In the genomic region with DNA sequence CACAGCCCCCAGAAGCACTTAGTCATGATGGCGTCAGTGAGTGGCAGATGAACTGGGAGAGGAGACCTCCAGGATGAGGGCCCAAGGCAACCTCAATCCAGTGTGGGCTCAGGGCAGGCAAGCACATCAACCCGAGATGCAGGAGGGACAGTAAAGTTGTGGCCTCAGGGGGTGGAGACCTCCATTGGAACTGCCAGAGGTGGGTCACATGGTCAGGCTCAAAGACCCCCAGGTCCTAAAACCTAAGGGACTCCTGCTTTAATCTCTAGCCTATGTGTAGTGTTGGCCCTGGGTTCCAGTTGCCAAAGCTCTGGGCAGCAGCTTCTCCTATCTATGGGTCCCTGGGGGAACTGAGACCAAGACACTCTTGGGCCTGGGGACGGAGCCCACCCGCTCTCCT, we compare ENCODE assay signal across 8 mouse cellular contexts. TPM values are rescaled to one million over a fixed set of nuclear protein-coding genes. Genes with fewer than 3 reads are reported as not detected.
DNase-seq lines count a peak whose midpoint lies in the region; ATAC-seq and TF ChIP-seq lines count a peak whose summit lies in the region.

No protein-coding gene starts in this region.

- 0 out of 2 replicates have a peak, but pooled peaks cover 2% of the 10 kb centered on the region for H3K27me3 ChIP-seq in forebrain, embryonic 10.5 days (ENCODE audit: poor library complexity, severe bottlenecking)
- no peaks in the 10 kb centered on the region for H3K27me3 ChIP-seq in forebrain, embryonic 12.5 days
- no peaks in the 10 kb centered on the region for H3K27me3 ChIP-seq in kidney, embryonic 16.5 days (ENCODE audit: insufficient read depth, low read length)
- H3K27me3 ChIP-seq in embryonic facial prominence, embryonic 12.5 days: no peaks in the 10 kb centered on the region
- H3K27me3 ChIP-seq in liver, embryonic 13.5 days: no peaks in the 10 kb centered on the region
- H3K27me3 ChIP-seq in thymus, adult 2 months (ENCODE audit: control insufficient read depth, insufficient read depth, low read length): no peaks in the 10 kb centered on the region

- H3K36me3 ChIP-seq in forebrain, embryonic 10.5 days (replicated peaks): no peaks in the 10 kb centered on the region
- H3K36me3 ChIP-seq in forebrain, embryonic 12.5 days (replicated peaks): no peaks in the 10 kb centered on the region
- H3K36me3 ChIP-seq in kidney, embryonic 16.5 days (ENCODE audit: insufficient read depth, low read length): no peaks in the 10 kb centered on the region
- no peaks in the 10 kb centered on the region for H3K36me3 ChIP-seq in embryonic facial prominence, embryonic 12.5 days
- H3K36me3 ChIP-seq in liver, embryonic 13.5 days: no peaks in the 10 kb centered on the region
- H3K36me3 ChIP-seq in thymus, adult 2 months (ENCODE audit: control insufficient read depth, insufficient read depth, low read length): no peaks in the 10 kb centered on the region

- no peak for TF ChIP-seq CTCF in thymus, adult 2 months (IDR thresholded peaks at IDR 0.05; ENCODE audit: borderline replicate concordance, control insufficient read depth, extremely low read depth, insufficient read depth, low read length, poor library complexity)

- H3K27ac ChIP-seq in forebrain, embryonic 10.5 days: 0 out of 2 replicates have a peak overlapping the region, but pooled peaks have one; percentile 57
- H3K27ac ChIP-seq in forebrain, embryonic 12.5 days: no peak overlapping the region
- peak overlapping the region; percentile 80 for H3K27ac ChIP-seq in kidney, embryonic 16.5 days (ENCODE audit: low read length)
- peak overlapping the region; percentile 69 for H3K27ac ChIP-seq in embryonic facial prominence, embryonic 12.5 days
- H3K27ac ChIP-seq in liver, embryonic 13.5 days: 0 out of 2 replicates have a peak overlapping the region, but pooled peaks have one; percentile 65
- H3K27ac ChIP-seq in thymus, adult 2 months (ENCODE audit: control insufficient read depth, insufficient read depth, low read length): no peak overlapping the region

- peaks cover 25% of the 10 kb centered on the region for H3K4me1 ChIP-seq in forebrain, embryonic 10.5 days
- peaks cover 13% of the 10 kb centered on the region for H3K4me1 ChIP-seq in forebrain, embryonic 12.5 days
- H3K4me1 ChIP-seq in kidney, embryonic 16.5 days (ENCODE audit: insufficient read depth, low read length): peaks cover 26% of the 10 kb centered on the region
- peaks cover 19% of the 10 kb centered on the region; the same call in 1 of the 2 replicates for H3K4me1 ChIP-seq in embryonic facial prominence, embryonic 12.5 days
- H3K4me1 ChIP-seq in liver, embryonic 13.5 days (replicated peaks): peaks cover 25% of the 10 kb centered on the region
- peaks cover 38% of the 10 kb centered on the region for H3K4me1 ChIP-seq in thymus, adult 2 months (replicated peaks; ENCODE audit: control insufficient read depth, insufficient read depth, low read length)

- H3K9me3 ChIP-seq in forebrain, embryonic 10.5 days: no peaks in the 10 kb centered on the region
- H3K9me3 ChIP-seq in forebrain, embryonic 12.5 days: no peaks in the 10 kb centered on the region
- no peaks in the 10 kb centered on the region for H3K9me3 ChIP-seq in kidney, embryonic 16.5 days (ENCODE audit: low read length)
- no peaks in the 10 kb centered on the region for H3K9me3 ChIP-seq in embryonic facial prominence, embryonic 12.5 days
- no peaks in the 10 kb centered on the region for H3K9me3 ChIP-seq in liver, embryonic 13.5 days (replicated peaks)

- WGBS in forebrain, embryonic 10.5 days: 83% methylated on average over 4 of the region's 4 CpGs
- 85% methylated on average over 4 of the region's 4 CpGs for WGBS in forebrain, embryonic 12.5 days
- 86% methylated on average over 4 of the region's 4 CpGs for WGBS in kidney, embryonic 16.5 days
- 74% methylated on average over 4 of the region's 4 CpGs for WGBS in embryonic facial prominence, embryonic 12.5 days
- WGBS in liver, embryonic 13.5 days (ENCODE audit: insufficient replicate concordance): 62% methylated on average over 4 of the region's 4 CpGs
- WGBS in thymus, adult 2 months: 84% methylated on average over 4 of the region's 4 CpGs

- no peak overlapping the region for H3K4me3 ChIP-seq in forebrain, embryonic 10.5 days
- H3K4me3 ChIP-seq in forebrain, embryonic 12.5 days (replicated peaks): no peak overlapping the region
- H3K4me3 ChIP-seq in kidney, embryonic 16.5 days (ENCODE audit: low read length): no peak overlapping the region
- H3K4me3 ChIP-seq in embryonic facial prominence, embryonic 12.5 days: no peak overlapping the region
- H3K4me3 ChIP-seq in liver, embryonic 13.5 days (replicated peaks): no peak overlapping the region
- H3K4me3 ChIP-seq in thymus, adult 2 months (ENCODE audit: control insufficient read depth, insufficient read depth, low read length): no peak overlapping the region

- no peak for DNase-seq in forebrain, embryonic 10.5 days (ENCODE audit: extremely low spot score, low spot score)
- no peak for DNase-seq in kidney, postnatal 36 days
- no peak for DNase-seq in liver, embryonic 13.5 days
- no peak for DNase-seq in right cerebral cortex, postnatal 25 days
- DNase-seq in thymus, adult 2 months: no peak

- no peak for TF ChIP-seq POLR2A in thymus, adult 2 months (IDR thresholded peaks at IDR 0.05; ENCODE audit: control insufficient read depth, extremely low read depth, insufficient read depth, low read length, poor library complexity)

- no peak for ATAC-seq in forebrain, embryonic 12.5 days (ENCODE audit: low FRiP score)
- no peak for ATAC-seq in kidney, embryonic 16.5 days (ENCODE audit: low FRiP score, low TSS enrichment)
- no peak for ATAC-seq in embryonic facial prominence, embryonic 12.5 days (ENCODE audit: insufficient number of reproducible peaks, insufficient read depth, low FRiP score, low TSS enrichment)
- ATAC-seq in liver, embryonic 13.5 days (ENCODE audit: low read depth): peak; percentile 5; the same call in 1 of the 2 replicates

- no peak overlapping the region for H3K4me2 ChIP-seq in forebrain, embryonic 12.5 days
- no peak overlapping the region for H3K4me2 ChIP-seq in kidney, embryonic 16.5 days (replicated peaks; ENCODE audit: low read depth, low read length)
- no peak overlapping the region for H3K4me2 ChIP-seq in embryonic facial prominence, embryonic 12.5 days (replicated peaks)
- no peak overlapping the region for H3K4me2 ChIP-seq in liver, embryonic 13.5 days

- no peak overlapping the region for H3K9ac ChIP-seq in forebrain, embryonic 12.5 days
- no peak overlapping the region for H3K9ac ChIP-seq in kidney, embryonic 16.5 days (replicated peaks; ENCODE audit: low read length)
- H3K9ac ChIP-seq in embryonic facial prominence, embryonic 12.5 days: no peak overlapping the region
- H3K9ac ChIP-seq in liver, embryonic 13.5 days: no peak overlapping the region

RNA-seq across cellular contexts. Expression of gene Aldh3b1, which starts 0.8 kb away (rescaled TPM):
- 0.36 and 0.58 TPM in 2 replicates for polyA plus RNA-seq in forebrain, embryonic 10.5 days (2016; fragmentation: Nextera tagmentation; extraction: Ambion mirVana)
- polyA plus RNA-seq in forebrain, embryonic 12.5 days (2016; fragmentation: Nextera tagmentation; extraction: Ambion mirVana): 0.64 and 0.69 TPM in 2 replicates
- polyA plus RNA-seq in kidney, embryonic 16.5 days (2015; fragmentation: Nextera tagmentation; extraction: Ambion mirVana): 3.9 and 5.1 TPM in 2 replicates
- 0.91 and 1.1 TPM in 2 replicates for polyA plus RNA-seq in embryonic facial prominence, embryonic 12.5 days (2016; fragmentation: Nextera tagmentation; extraction: Ambion mirVana)
- 3.3 and 3.7 TPM in 2 replicates for polyA plus RNA-seq in liver, embryonic 13.5 days (2015; fragmentation: Nextera tagmentation; extraction: Ambion mirVana)
- polyA plus RNA-seq in thymus, adult 2 months (2012; rRNA removed): 10.2 and 11.7 TPM in 2 replicates

RNA-seq across cellular contexts. Expression of gene Unc93b1, which starts 6.2 kb away (rescaled TPM):
- 4.6 and 4.9 TPM in 2 replicates for polyA plus RNA-seq in forebrain, embryonic 10.5 days (2016; fragmentation: Nextera tagmentation; extraction: Ambion mirVana)
- 4.8 TPM in 2 replicates for polyA plus RNA-seq in forebrain, embryonic 12.5 days (2016; fragmentation: Nextera tagmentation; extraction: Ambion mirVana)
- 19.4 and 23.1 TPM in 2 replicates for polyA plus RNA-seq in kidney, embryonic 16.5 days (2015; fragmentation: Nextera tagmentation; extraction: Ambion mirVana)
- 12.5 and 12.7 TPM in 2 replicates for polyA plus RNA-seq in embryonic facial prominence, embryonic 12.5 days (2016; fragmentation: Nextera tagmentation; extraction: Ambion mirVana)
- 17.6 and 18.3 TPM in 2 replicates for polyA plus RNA-seq in liver, embryonic 13.5 days (2015; fragmentation: Nextera tagmentation; extraction: Ambion mirVana)
- 147 and 174 TPM in 2 replicates for polyA plus RNA-seq in thymus, adult 2 months (2012; rRNA removed)

RNA-seq across cellular contexts. Expression of gene Ndufs8, which starts 16.2 kb away (rescaled TPM):
- 226 and 228 TPM in 2 replicates for polyA plus RNA-seq in forebrain, embryonic 10.5 days (2016; fragmentation: Nextera tagmentation; extraction: Ambion mirVana)
- polyA plus RNA-seq in forebrain, embryonic 12.5 days (2016; fragmentation: Nextera tagmentation; extraction: Ambion mirVana): 166 and 168 TPM in 2 replicates
- polyA plus RNA-seq in kidney, embryonic 16.5 days (2015; fragmentation: Nextera tagmentation; extraction: Ambion mirVana): 365 and 401 TPM in 2 replicates
- 245 and 268 TPM in 2 replicates for polyA plus RNA-seq in embryonic facial prominence, embryonic 12.5 days (2016; fragmentation: Nextera tagmentation; extraction: Ambion mirVana)
- polyA plus RNA-seq in liver, embryonic 13.5 days (2015; fragmentation: Nextera tagmentation; extraction: Ambion mirVana): 189 and 217 TPM in 2 replicates
- polyA plus RNA-seq in thymus, adult 2 months (2012; rRNA removed): 287 and 340 TPM in 2 replicates

RNA-seq across cellular contexts. Expression of gene Tcirg1, which starts 21.8 kb away (rescaled TPM):
- 17.2 and 17.9 TPM in 2 replicates for polyA plus RNA-seq in forebrain, embryonic 10.5 days (2016; fragmentation: Nextera tagmentation; extraction: Ambion mirVana)
- 10.3 and 12.4 TPM in 2 replicates for polyA plus RNA-seq in forebrain, embryonic 12.5 days (2016; fragmentation: Nextera tagmentation; extraction: Ambion mirVana)
- 56.1 and 62.7 TPM in 2 replicates for polyA plus RNA-seq in kidney, embryonic 16.5 days (2015; fragmentation: Nextera tagmentation; extraction: Ambion mirVana)
- 46.4 and 53.6 TPM in 2 replicates for polyA plus RNA-seq in embryonic facial prominence, embryonic 12.5 days (2016; fragmentation: Nextera tagmentation; extraction: Ambion mirVana)
- 18.0 and 18.8 TPM in 2 replicates for polyA plus RNA-seq in liver, embryonic 13.5 days (2015; fragmentation: Nextera tagmentation; extraction: Ambion mirVana)
- 270 and 293 TPM in 2 replicates for polyA plus RNA-seq in thymus, adult 2 months (2012; rRNA removed)

RNA-seq across cellular contexts. Expression of gene Aldh3b3, which starts 29.7 kb away (rescaled TPM):
- polyA plus RNA-seq in forebrain, embryonic 10.5 days (2016; fragmentation: Nextera tagmentation; extraction: Ambion mirVana): not detected in 2 replicates
- not detected in 2 replicates for polyA plus RNA-seq in forebrain, embryonic 12.5 days (2016; fragmentation: Nextera tagmentation; extraction: Ambion mirVana)
- polyA plus RNA-seq in kidney, embryonic 16.5 days (2015; fragmentation: Nextera tagmentation; extraction: Ambion mirVana): not detected in 2 replicates
- not detected in 2 replicates for polyA plus RNA-seq in embryonic facial prominence, embryonic 12.5 days (2016; fragmentation: Nextera tagmentation; extraction: Ambion mirVana)
- not detected in 2 replicates for polyA plus RNA-seq in liver, embryonic 13.5 days (2015; fragmentation: Nextera tagmentation; extraction: Ambion mirVana)
- 0.33 and 0.97 TPM in 2 replicates for polyA plus RNA-seq in thymus, adult 2 months (2012; rRNA removed)

Comparison
In these comparisons a context has a peak if more than half of its experiments do, and no peak if none do; other contexts are left out.
1. H3K27ac ChIP-seq: peak in forebrain, embryonic 10.5 days (single experiment), kidney, embryonic 16.5 days (single experiment), embryonic facial prominence, embryonic 12.5 days (single experiment) and liver, embryonic 13.5 days (single experiment); none in forebrain, embryonic 12.5 days (single experiment) and thymus, adult 2 months (single experiment).